Mouse (Mus musculus) limb, embryonic 14.5 days (tissue): Measurements from ENCODE around the gene Vmn1r218. TPM values are rescaled to one million over a fixed set of nuclear protein-coding genes. Genes with fewer than 3 reads are reported as not detected.
"Not testable (repeated sequence)": the region's sequence is repeated elsewhere in the genome, so short reads cannot be mapped to it uniquely, and the experiment has no call there.

Source experiments
- ATAC-seq: fragments of 200-750 bp; cut with Nextera tagmentation; 2 replicates; pipeline ENCODE4 v1.8.0; 2017; ENCODE audit warnings: low read depth, moderate number of reproducible peaks, moderate TSS enrichment; ENCODE audit not compliant: low FRiP score
- DNase-seq: peaks from one replicate; pipeline ENCODE4 v3.0.0-alpha.2; 2015; ENCODE audit warnings: low spot score
- H3K27ac ChIP-seq: fragments of 300-500 bp; sonication (generic); replicated peaks from 2 replicates; pipeline ENCODE4 v1.5.1; 2014; ENCODE audit warnings: low read depth, mild to moderate bottlenecking, low read length, moderate library complexity, mixed read lengths
- H3K27me3 ChIP-seq: fragments of 300-500 bp; sonication (generic); 2 replicates; pipeline ENCODE4 v1.6.1; 2014; ENCODE audit warnings: low read length, mixed read lengths; ENCODE audit not compliant: control insufficient read depth, insufficient read depth
- H3K36me3 ChIP-seq: fragments of 300-500 bp; sonication (generic); 2 replicates; pipeline ENCODE4 v1.6.1; 2014; ENCODE audit warnings: mild to moderate bottlenecking, low read length, moderate library complexity, mixed read lengths; ENCODE audit not compliant: control insufficient read depth, insufficient read depth
- H3K4me1 ChIP-seq: fragments of 300-500 bp; sonication (generic); 2 replicates; pipeline ENCODE4 v1.6.1; 2014; ENCODE audit warnings: antibody characterized with exemption, low read length, mixed read lengths; ENCODE audit not compliant: control insufficient read depth, insufficient read depth
- H3K4me2 ChIP-seq: fragments of 300-500 bp; sonication (generic); replicated peaks from 2 replicates; pipeline ENCODE4 v1.6.1; 2014; ENCODE audit warnings: low read depth, mild to moderate bottlenecking, low read length, moderate library complexity; ENCODE audit not compliant: severe bottlenecking
- H3K4me3 ChIP-seq: fragments of 300-500 bp; sonication (generic); replicated peaks from 2 replicates; pipeline ENCODE4 v1.5.1; 2014; ENCODE audit warnings: low read length
- H3K9ac ChIP-seq: fragments of 300-500 bp; sonication (generic); 2 replicates; pipeline ENCODE4 v1.6.1; 2014; ENCODE audit warnings: mild to moderate bottlenecking, low read depth, low read length, moderate library complexity; ENCODE audit not compliant: severe bottlenecking
- H3K9me3 ChIP-seq: fragments of 300-500 bp; sonication (generic); 2 replicates; pipeline ENCODE4 v1.6.1; 2016; ENCODE audit warnings: low read length; ENCODE audit not compliant: control insufficient read depth
- POLR2A ChIP-seq: fragments of 200-500 bp; IDR thresholded peaks from 2 replicates; pipeline ENCODE4 v1.8.0; 2012; ENCODE audit warnings: inconsistent platforms, mild to moderate bottlenecking, moderate library complexity, borderline replicate concordance; ENCODE audit not compliant: insufficient read depth, insufficient read length; ENCODE audit errors: extremely low read depth
- WGBS: fragments of 180-500 bp; shearing (Covaris S2); extraction: QIAGEN DNeasy Blood & Tissue Kit; methylation state at CpG from one replicate; pipeline ENCODE4 v1.1.7; 2014; 5-methylcytosine and 5-hydroxymethylcytosine counted together
- polyA plus RNA-seq, 2 experiments: library from polyadenylated mRNA; depleted of rRNA in 1 of 2; stranded (reverse) in 1 of 2; unstranded in 1 of 2; fragments of >200 nt; fragmentation: Nextera tagmentation in 1 of 2; extraction: Ambion mirVana in 1 of 2; gene quantifications; 2 replicates each; pipeline versions ENCODE4 v1.2.1 to v1.2.3; 2012 to 2014

The Vmn1r218 gene
- polyA plus RNA-seq (2012; rRNA removed) (not detected in 2 replicates), polyA plus RNA-seq (2014; fragmentation: Nextera tagmentation; extraction: Ambion mirVana) (not detected in 2 replicates)

DNA sequence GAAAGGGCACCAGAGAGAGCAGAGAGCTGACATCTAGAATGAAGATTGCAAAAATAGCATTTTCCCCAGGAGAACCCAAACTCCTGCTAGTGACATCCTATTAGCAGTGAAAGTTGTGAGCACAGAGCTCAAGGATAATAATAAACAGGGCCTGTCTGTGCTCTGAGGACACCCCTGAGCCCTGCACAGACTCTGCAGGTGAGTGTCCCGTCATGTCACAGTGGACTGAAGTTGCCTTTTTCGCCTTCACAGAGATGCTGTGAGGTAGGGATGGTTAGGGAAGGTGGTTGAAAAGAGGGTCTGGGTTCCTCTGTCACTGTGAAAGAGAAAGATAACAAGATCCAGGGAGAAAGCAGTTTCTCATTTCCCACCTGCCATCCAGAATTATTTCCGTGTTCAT is at the start of gene Vmn1r218:
Vmn1r218 (plus strand) TSS at position 57 of the 400 bp plus-strand sequence.
- H3K4me3 ChIP-seq = no peak within 1 kb of the TSS
- H3K27ac ChIP-seq = no peak within 1 kb of the TSS
- ATAC-seq (no peak), DNase-seq (no peak)
- H3K36me3 ChIP-seq = no peaks in the 10 kb centered on the region
- no peaks in the 10 kb centered on the region for H3K4me1 ChIP-seq
- no peak for TF ChIP-seq POLR2A
- 59% methylated on average over 3 of the region's 3 CpGs for WGBS
- no peak within 1 kb of the TSS for H3K4me2 ChIP-seq
- no peak within 1 kb of the TSS for H3K9ac ChIP-seq
- H3K27me3 ChIP-seq = no peaks in the 10 kb centered on the region
- H3K9me3 ChIP-seq = no peaks in the 10 kb centered on the region

DNA sequence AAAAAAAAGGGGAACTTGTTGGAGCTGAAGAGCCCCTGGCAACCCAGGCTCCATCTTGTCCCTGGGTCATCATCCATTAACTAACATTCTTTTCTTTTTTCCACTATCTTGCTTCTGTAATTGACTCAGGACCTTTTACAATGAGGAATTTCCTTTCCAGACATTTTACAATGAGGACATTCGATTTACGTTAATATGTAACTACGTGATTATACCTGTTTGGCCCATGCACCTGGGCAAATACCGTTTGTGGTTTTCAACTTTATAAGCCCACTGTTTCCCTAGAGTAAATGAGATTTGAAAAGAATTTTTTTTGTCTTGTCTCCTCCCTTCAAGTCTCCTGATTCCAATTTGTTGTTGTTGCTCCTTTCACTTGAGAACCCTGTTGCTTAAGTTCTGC is 38.6 kb upstream of the Vmn1r218 start:
- no peak overlapping the region for H3K27ac ChIP-seq
- no peak for TF ChIP-seq POLR2A
- H3K4me3 ChIP-seq = no peak overlapping the region
- DNase-seq = no peak
- H3K36me3 ChIP-seq = no peaks in the 10 kb centered on the region
- no peaks in the 10 kb centered on the region for H3K27me3 ChIP-seq
- H3K4me1 ChIP-seq = no peaks in the 10 kb centered on the region
- no peaks in the 10 kb centered on the region for H3K9me3 ChIP-seq
- no peak for ATAC-seq
- no peak overlapping the region for H3K9ac ChIP-seq
- H3K4me2 ChIP-seq = no peak overlapping the region
- WGBS = 90% methylated on average over 4 of the region's 4 CpGs

DNA sequence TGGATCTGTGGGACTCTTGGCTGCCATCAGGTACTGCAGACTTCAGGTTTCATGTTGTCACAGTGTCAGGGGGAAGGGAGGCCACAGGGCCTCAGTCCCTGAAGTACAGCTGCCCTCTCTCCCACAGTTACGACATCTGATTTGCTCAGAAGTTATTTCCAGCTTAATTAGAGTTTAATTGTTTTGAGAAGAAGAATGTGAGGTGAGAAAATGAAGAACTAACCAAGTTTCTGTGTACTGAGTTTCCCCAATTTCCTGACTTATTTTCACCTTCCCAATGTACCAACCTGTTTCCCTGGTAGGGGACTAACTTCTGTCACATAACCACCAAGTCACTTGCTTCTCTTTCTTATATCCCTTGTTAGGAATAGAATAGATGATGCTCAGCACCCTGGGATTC is 14.8 kb upstream of the Vmn1r218 start, which contains the start of gene Vmn1r217:
Vmn1r217 (minus strand) TSS at position 101 of the 400 bp plus-strand sequence.
- H3K4me1 ChIP-seq, DNase-seq, H3K9ac ChIP-seq, H3K36me3 ChIP-seq, H3K27ac ChIP-seq, H3K4me2 ChIP-seq, H3K9me3 ChIP-seq, H3K4me3 ChIP-seq, ATAC-seq, H3K27me3 ChIP-seq: not testable (repeated sequence)
- 81% methylated on average over 1 of the region's 1 CpGs for WGBS

DNA sequence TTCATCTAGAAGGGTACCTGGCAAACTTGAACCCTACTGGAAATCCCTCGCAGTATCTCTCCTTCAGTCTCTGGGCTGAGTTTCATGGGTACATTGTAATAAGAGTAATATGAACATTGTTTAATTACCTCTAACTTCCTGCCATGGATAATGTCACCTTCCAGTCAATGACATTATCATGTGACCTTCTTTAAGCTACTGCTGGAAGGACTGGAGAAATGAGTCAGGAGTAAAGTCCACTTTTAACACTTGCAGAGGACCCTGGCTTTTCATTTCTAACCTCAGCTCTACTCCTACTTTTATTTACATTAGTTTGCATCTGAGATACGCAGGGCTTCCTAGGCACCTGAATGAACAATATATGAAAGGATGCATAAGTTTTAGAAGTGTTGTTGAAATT is 12.3 kb upstream of the Vmn1r218 start:
- 84% methylated on average over 2 of the region's 2 CpGs for WGBS

GRCm38 (mm10) chr13:23133501-23133900 is 546 bp downstream of the Vmn1r218 start:
- no peak for TF ChIP-seq POLR2A
- no peaks in the 10 kb centered on the region for H3K36me3 ChIP-seq
- no peaks in the 10 kb centered on the region for H3K4me1 ChIP-seq
- no peak overlapping the region for H3K4me2 ChIP-seq
- no peak overlapping the region for H3K4me3 ChIP-seq
- H3K9ac ChIP-seq = no peak overlapping the region
- WGBS = 73% methylated on average over 1 of the region's 1 CpGs
- no peaks in the 10 kb centered on the region for H3K9me3 ChIP-seq
- no peaks in the 10 kb centered on the region for H3K27me3 ChIP-seq
- DNase-seq (no peak), ATAC-seq (no peak)
- H3K27ac ChIP-seq = no peak overlapping the region

More for the DNA sequence above, 12.3 kb upstream of the Vmn1r218 start:
- ATAC-seq = no peak
- no peak overlapping the region for H3K4me2 ChIP-seq
- DNase-seq = no peak
- H3K4me3 ChIP-seq = no peak overlapping the region
- H3K9ac ChIP-seq = no peak overlapping the region
- no peaks in the 10 kb centered on the region for H3K4me1 ChIP-seq
- no peak overlapping the region for H3K27ac ChIP-seq
- H3K36me3 ChIP-seq = no peaks in the 10 kb centered on the region
- H3K9me3 ChIP-seq = no peaks in the 10 kb centered on the region
- no peaks in the 10 kb centered on the region for H3K27me3 ChIP-seq
- TF ChIP-seq POLR2A = no peak

DNA sequence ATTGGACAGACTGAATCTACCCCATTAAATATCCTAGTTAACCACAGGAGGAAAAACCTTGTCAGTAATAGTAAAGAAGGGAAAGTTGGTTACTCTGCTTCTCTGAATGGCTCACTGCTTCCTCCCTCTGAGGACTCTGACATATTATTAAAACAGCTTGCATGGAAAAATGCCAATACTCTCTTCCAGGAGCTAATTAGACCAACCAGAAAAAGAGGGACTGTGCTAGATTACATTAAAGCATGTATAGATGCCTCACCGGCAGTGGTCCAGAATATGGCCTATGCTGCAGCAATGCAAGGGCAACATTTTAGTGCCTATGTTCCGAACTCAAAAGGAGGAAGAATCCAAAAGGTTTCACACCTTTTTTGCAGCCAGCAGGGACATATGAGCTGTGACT is 5.9 kb downstream of the Vmn1r218 start:
- DNase-seq = no peak
- no peak overlapping the region for H3K4me3 ChIP-seq
- WGBS = 74% methylated on average over 2 of the region's 2 CpGs

More for the DNA sequence above, 5.9 kb downstream of the Vmn1r218 start:
- H3K36me3 ChIP-seq = no peaks in the 10 kb centered on the region
- no peak overlapping the region for H3K27ac ChIP-seq
- no peak overlapping the region for H3K4me2 ChIP-seq
- H3K4me1 ChIP-seq = no peaks in the 10 kb centered on the region
- H3K27me3 ChIP-seq = no peaks in the 10 kb centered on the region
- no peak for ATAC-seq
- TF ChIP-seq POLR2A = no peak
- no peak overlapping the region for H3K9ac ChIP-seq
- no peaks in the 10 kb centered on the region for H3K9me3 ChIP-seq
